Mouse (Mus musculus) spleen, postnatal 4 days (tissue): ENCODE measurements around the gene Lactbl1.

Experiments
- DNase-seq, 2 experiments: peaks; one replicate each; pipeline ENCODE4 v3.0.0; 2022; ENCODE audit warnings: low spot score in 2 of 2

Lactbl1 gene

GRCm38 (mm10) chr4:136622388-136622787, at the start of gene Lactbl1:
Gene Lactbl1 (plus strand): TSS chr4:136622621.
- no peak for DNase-seq

DNA sequence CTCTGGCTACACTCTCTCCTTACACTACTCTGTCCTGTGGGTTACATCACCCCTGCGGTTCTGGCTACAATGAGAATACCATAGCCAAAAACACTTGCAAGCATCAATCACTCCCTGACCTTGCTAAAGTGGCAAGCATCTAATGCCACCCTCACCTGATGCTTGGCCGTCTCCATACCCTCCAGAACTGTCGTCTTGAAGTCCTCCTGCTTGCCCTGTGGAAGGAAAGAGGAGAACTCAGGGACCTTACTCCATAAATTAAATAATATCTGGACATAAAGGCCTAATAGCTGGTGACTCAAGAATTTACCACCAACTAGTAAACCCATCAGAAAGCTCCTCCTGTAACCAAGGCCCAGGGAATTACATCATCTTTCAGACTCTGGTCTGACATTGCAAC, 40.5 kb upstream of the Lactbl1 start:
- DNase-seq: no peak

DNA sequence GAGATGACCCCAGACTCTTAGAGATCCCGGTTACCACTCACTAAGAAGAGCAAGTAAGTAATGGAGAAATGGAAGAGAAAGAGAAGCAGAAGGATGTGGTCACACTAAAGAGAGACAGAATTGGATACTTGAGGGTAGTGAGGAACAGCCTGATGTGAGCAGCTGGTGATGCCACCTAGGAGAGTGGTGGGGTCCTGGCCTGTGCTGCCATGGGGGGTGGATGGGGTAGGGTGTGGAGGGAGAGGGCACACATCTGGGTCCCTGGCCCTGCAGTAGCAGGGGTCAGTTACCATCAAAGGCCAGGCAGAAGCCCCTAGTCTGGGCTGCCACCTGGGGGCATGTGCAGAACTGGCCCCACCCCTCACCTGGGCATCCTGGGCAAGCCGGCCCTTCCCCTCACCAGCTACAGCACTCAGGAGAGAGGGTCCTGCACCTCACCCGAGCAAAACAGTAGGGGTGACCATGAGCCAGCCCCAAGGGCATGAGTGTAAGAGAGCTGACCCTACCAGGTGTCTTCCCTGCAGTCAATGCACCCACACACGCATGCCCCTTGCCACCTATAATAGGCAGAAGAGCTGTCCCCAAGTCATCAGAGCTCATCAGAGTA, 35.1 kb upstream of the Lactbl1 start:
- no peak for DNase-seq

DNA sequence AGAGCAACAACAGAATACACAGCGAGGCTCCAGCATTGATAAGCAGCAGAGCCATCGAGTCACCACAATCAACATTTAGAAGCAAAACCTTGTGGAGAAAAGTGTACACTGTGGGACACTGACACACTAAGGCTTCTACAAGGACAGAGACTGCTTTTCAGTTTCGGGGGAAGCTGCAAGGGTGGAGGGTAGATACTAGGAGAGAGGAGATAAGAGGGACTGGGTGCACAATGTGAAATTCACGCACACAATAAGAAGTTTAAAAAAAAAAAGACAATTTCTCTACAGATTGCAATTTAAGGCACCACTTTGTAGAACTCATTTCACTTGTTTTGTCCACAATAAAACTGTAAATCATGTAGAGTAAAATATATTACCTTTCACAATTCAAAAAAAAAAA, 34.4 kb upstream of the Lactbl1 start:
- DNase-seq: no peak

DNA sequence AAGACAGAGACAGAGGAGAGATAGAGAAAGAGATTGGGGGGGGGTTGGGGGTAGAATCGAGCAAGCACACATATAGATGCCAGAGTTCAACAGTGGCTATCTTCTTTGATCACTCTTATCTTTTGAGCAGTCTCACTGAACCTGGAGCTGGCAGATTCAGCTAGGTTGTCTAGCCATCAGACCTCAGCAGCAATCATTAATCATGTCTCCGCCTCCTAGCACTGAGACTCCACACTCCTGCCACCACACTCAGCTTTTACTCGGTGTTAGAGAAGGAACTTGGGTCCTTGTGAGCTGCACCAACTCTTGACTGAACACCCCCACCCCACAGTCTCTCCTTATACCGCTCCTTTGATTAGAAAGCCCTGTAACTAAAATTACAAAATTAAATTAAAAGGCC, 30.3 kb upstream of the Lactbl1 start:
- no peak for DNase-seq

DNA sequence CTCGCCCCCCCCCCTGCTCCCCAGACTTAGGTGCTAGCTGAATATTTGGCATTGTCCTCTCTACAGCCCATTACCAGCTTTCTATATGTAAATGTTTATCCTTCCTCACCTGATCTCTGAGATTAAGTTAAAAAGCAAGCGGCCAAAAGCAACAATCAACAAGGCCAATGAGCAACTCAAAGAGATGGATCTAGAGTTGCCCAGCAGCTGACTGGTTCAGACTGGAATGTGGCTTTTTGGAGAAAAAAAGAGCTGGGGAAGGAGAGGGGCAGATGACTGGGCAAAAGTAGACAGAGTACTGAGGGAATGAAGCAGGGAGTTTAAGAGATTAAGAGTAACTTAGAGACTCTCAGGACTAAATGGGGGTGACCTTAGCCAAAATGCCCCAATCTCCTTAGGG, 28.4 kb upstream of the Lactbl1 start:
- no peak for DNase-seq

GRCm38 (mm10) chr4:136595221-136595620, 27.2 kb upstream of the Lactbl1 start:
- DNase-seq: no peak

DNA sequence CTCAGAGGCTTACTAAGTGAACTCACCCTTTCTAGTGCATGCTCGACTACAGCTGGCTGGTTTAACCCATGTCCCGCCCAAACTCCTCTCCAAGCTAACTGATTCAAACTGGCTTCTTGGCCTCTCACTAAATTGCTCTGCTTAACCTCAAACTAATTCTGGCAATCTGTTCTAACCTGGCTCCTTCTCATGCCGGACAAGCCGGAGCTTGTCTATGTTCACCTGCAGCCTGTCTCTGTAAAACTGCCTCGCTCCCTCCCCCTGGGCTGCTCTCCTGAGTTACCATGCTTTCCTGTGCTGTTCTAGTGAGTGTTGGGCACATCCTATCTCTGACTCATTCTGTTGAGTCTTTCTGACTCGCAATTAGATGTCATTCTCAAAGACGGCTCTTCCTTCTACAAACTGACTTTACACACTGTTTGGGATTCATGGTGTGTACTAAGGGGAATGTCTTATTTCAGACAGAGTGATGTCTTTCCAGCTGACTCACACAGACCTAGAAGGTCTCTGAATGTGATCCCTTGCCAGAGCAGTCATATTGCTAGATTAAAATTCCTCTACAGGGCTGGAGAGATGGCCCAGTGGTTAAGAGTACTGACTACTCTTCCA, 24.0 kb upstream of the Lactbl1 start:
- no peak for DNase-seq

DNA sequence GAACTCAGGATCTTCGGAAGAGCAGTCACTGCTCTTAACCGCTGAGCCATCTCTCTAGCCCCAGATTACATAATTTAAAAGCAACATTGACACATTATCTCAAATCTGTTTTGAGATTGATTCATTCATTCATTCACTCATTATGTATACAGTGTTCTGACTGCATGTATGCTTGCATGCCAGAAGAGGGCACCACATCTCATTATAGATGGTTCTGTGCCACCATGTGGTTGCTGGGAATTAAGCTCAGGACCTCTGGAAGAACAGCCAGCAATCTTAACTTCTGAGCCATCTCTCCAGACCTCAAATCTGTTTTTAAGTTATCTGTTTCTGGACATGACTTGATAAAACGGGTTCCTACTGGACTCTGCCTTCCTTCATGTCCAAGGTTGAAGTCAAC, 22.6 kb upstream of the Lactbl1 start:
- DNase-seq: no peak

GRCm38 (mm10) chr4:136600536-136600935, 21.9 kb upstream of the Lactbl1 start:
- no peak for DNase-seq

DNA sequence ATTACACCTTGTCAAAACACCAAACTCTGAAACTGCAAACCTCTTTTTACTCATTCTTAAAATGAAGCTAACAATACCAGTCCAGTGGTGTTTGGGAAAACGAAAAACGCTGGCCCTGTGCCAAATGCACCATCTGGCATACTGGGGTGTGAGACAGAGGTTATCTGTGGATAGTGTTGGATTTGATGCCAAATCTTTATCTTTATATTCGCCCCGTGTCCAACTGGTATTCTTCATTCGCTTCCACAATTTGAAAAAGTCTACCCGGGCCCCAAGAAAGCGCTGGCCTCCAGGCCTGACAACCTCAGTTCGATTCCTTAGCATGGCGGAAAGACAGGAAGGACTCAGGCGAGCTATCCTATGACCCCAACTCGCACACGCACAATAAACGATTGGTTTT, 20.9 kb upstream of the Lactbl1 start:
- peak; percentile 59 to 80 for DNase-seq

- DNase-seq: peak; percentile 52 to 79
These were observed 20.3 kb upstream of the Lactbl1 start for GRCm38 (mm10) chr4:136602018-136602554.

DNA sequence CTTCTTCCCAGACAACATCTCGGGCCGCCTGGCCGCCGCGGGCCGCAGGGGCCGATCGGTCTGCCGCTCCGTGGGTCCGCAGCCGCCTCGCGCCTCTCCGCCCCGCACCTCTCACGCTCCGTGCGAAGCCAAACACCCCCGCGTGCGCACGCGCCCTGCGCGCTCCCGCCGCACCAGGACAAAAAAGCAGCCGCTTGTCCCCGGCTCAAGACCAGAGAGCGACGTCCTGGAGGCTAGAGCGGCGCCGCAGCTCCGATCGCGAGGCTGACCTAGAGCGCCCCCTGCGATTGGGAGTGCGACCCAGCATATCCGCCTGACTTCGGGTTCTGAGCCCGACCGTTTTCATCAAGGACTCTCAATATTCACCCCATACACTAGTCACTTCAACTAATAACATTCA, 19.9 kb upstream of the Lactbl1 start, which contains the start of gene Kdm1a:
TSS of gene Kdm1a (minus strand) at position 156 of the 400 bp plus-strand sequence.
- peak; percentile 95 to 99 for DNase-seq

GRCm38 (mm10) chr4:136605756-136606485, 16.5 kb upstream of the Lactbl1 start:
- DNase-seq: no peak

- no peak for DNase-seq
These were observed 12.0 kb upstream of the Lactbl1 start, which contains the start of gene Tex46 for GRCm38 (mm10) chr4:136610387-136610856. Gene Tex46 (plus strand): TSS chr4:136610437.

DNA sequence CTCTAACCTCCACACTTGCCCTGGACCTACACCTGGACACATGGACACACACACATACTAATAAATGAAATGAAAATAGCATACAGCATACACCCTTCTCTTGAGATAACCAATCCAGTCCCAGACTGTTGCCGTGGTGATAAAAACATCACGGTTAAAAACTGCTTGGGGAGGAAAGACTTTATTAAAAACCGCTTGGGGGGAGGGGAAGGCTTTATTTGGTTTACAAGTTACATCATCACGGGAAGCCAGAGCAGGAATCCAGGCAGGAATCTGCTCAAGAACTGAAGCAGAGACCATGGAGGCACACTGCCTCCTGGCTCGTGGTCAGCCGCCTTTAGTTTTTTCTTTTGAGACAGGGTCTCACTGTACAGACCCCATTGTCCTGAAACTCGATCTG, 8.8 kb upstream of the Lactbl1 start:
- no peak for DNase-seq

DNA sequence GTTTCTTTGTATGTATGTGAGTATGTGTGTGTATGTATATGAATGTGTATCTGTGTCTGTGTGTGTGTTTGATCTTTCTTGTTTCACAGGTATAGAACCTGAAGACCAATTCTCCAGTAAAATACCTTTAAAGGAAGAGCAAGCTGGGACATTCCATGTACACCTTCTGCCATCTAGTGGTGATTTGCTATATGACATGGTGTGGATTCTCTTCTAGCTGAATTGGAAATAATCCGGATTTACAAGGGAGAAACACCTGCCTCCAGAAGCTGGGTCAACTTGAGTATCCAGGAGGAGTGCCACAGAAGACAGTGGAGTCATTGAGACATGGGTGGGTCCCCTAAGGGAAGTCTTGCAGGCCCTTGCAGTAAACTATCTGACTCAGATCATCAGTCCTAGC, 1.1 kb upstream of the Lactbl1 start:
- DNase-seq: no peak

GRCm38 (mm10) chr4:136621956-136622355, 465 bp upstream of the Lactbl1 start:
- no peak for DNase-seq

DNA sequence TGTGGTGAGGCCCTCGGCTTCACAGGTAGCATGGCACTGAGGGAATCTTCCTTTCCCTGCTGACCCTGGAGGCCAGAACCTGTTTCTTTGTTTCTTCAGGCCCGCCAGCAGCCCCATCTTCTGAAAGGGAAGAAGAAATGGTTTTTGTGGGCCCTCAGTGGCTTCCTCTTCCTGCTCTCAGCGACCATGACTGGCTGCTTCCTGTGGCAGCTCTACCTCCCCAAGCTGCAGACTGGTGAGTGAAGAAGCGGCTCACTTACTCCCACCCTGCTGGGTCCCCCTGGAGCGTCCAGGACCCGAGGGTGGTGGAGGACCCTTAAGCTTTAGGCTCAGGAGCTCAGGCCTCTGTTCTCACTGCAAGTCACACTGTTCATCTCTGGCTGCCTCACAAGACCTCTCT, 4.2 kb downstream of the Lactbl1 start:
- DNase-seq: peak in 1 of 2 experiments; percentile 65

DNA sequence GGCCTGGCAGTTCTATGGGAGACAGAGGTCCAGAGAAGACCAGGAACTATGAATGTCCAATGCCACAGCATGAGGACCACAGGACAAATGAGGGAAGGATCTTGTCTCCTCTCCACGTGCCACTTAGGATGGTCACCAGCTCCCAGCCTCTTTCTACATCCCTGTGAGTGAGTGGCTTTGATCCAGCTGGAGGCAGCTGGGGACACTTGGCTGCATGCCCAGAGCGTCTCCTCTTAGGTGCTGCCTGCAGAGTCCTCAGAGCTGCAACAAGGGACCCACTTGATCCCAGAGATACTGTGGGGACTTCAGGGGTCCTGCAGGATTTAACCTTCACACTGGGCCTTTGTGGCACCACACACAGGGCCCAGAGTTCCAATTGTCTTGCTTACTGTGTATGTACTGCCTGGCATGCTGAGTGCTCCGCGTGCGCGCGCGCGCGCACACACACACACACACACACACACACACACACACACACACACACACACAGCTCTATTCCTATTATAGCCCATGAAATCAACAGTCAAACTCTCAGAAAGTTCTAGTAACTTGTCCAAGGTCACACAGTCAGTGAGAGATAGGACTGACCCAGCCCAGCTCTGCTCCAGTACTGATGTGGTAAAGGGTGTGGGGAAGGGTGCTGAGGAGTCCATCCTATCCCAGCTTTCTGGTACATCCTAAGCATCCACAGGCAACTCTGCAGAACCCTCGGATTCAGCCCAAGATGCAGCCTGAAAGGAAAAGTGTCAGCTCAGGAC, 9.0 kb downstream of the Lactbl1 start:
- DNase-seq: no peak

GRCm38 (mm10) chr4:136635995-136636394, 13.6 kb downstream of the Lactbl1 start:
- DNase-seq: no peak

GRCm38 (mm10) chr4:136636511-136636910, 14.1 kb downstream of the Lactbl1 start:
- DNase-seq: no peak
